Mouse (Mus musculus): ENCODE data around the gene Sox13.

The Sox13 gene

GRCm38 (mm10) chr1:133423543-133424480 lies at the start of gene Sox13:
Sox13 (minus strand) TSS chr1:133424377.
- DNase-seq (ENCODE audit: low read depth, low spot score): peak; percentile 64

GRCm38 (mm10) chr1:133471556-133471955 lies 47.4 kb upstream of the Sox13 start:
- DNase-seq (ENCODE audit: low read depth, low spot score): no peak

- DNase-seq (ENCODE audit: low read depth, low spot score): no peak
Observed at GRCm38 (mm10) chr1:133471086-133471485, 46.9 kb upstream of the Sox13 start.

GRCm38 (mm10) chr1:133470242-133471025 lies 46.3 kb upstream of the Sox13 start:
- DNase-seq (ENCODE audit: low read depth, low spot score): no peak

GRCm38 (mm10) chr1:133469213-133469612 lies 45.0 kb upstream of the Sox13 start:
- DNase-seq (ENCODE audit: low read depth, low spot score): no peak

GRCm38 (mm10) chr1:133468751-133469150 lies 44.6 kb upstream of the Sox13 start:
- no peak for DNase-seq (ENCODE audit: low read depth, low spot score)

- no peak for DNase-seq (ENCODE audit: low read depth, low spot score)
Observed at GRCm38 (mm10) chr1:133467905-133468304, 43.7 kb upstream of the Sox13 start.

GRCm38 (mm10) chr1:133463138-133463537 lies 39.0 kb upstream of the Sox13 start:
- no peak for DNase-seq (ENCODE audit: low read depth, low spot score)

GRCm38 (mm10) chr1:133460996-133461395 lies 36.8 kb upstream of the Sox13 start:
- DNase-seq (ENCODE audit: low read depth, low spot score): no peak

GRCm38 (mm10) chr1:133456097-133456496 lies 31.9 kb upstream of the Sox13 start:
- DNase-seq (ENCODE audit: low read depth, low spot score): no peak

GRCm38 (mm10) chr1:133452564-133453165 lies 28.5 kb upstream of the Sox13 start:
- no peak for DNase-seq (ENCODE audit: low read depth, low spot score)

- DNase-seq (ENCODE audit: low read depth, low spot score): no peak
Observed at GRCm38 (mm10) chr1:133451869-133452563, 27.8 kb upstream of the Sox13 start.

GRCm38 (mm10) chr1:133451025-133451424 lies 26.8 kb upstream of the Sox13 start:
- DNase-seq (ENCODE audit: low read depth, low spot score): no peak

GRCm38 (mm10) chr1:133448351-133448931 lies 24.3 kb upstream of the Sox13 start:
- DNase-seq (ENCODE audit: low read depth, low spot score): no peak

- no peak for DNase-seq (ENCODE audit: low read depth, low spot score)
Observed at GRCm38 (mm10) chr1:133446291-133446690, 22.1 kb upstream of the Sox13 start.

- DNase-seq (ENCODE audit: low read depth, low spot score): no peak
Observed at GRCm38 (mm10) chr1:133444315-133444714, 20.1 kb upstream of the Sox13 start.

GRCm38 (mm10) chr1:133437916-133438683 lies 13.9 kb upstream of the Sox13 start:
- DNase-seq (ENCODE audit: low read depth, low spot score): no peak

GRCm38 (mm10) chr1:133434756-133435112 lies 10.6 kb upstream of the Sox13 start:
- no peak for DNase-seq (ENCODE audit: low read depth, low spot score)

- no peak for DNase-seq (ENCODE audit: low read depth, low spot score)
Observed at GRCm38 (mm10) chr1:133434018-133434755, 10.0 kb upstream of the Sox13 start.

GRCm38 (mm10) chr1:133432566-133432965 lies 8.4 kb upstream of the Sox13 start:
- DNase-seq (ENCODE audit: low read depth, low spot score): no peak
